Mouse (Mus musculus): ENCODE measurements around the gene Ubxn2a. TPM values are rescaled to one million over a fixed set of nuclear protein-coding genes. Genes with fewer than 3 reads are reported as not detected.

Gene Ubxn2a
- polyA plus RNA-seq, 1 experiment = 69.4 TPM

GRCm38 (mm10) chr12:4908391-4908790 lies 886 bp upstream of the Ubxn2a start:
- Histone ChIP-seq H3K36me3 (ENCODE audit: control insufficient read depth, insufficient read depth, low read length, poor library complexity, severe bottlenecking) (peaks cover 4% of the 10 kb centered on the region), H3K4me1 (ENCODE audit: control insufficient read depth, insufficient read depth, low read length) (no peaks in the 10 kb centered on the region), H3K9ac (ENCODE audit: low read depth, poor library complexity, severe bottlenecking) (peak overlapping the region; percentile 93), H3K4me3 (ENCODE audit: low read depth, low read length) (peak overlapping the region; percentile 88), H3K27ac (ENCODE audit: insufficient read depth, low read length) (peak overlapping the region; percentile 98), H3K9me3 (replicated peaks; ENCODE audit: control insufficient read depth, insufficient read depth, low read length, poor library complexity, severe bottlenecking) (no peaks in the 10 kb centered on the region), H3K27me3 (ENCODE audit: control insufficient read depth, insufficient read depth, low read length, poor library complexity, severe bottlenecking) (no peaks in the 10 kb centered on the region)
- no peak for TF ChIP-seq EP300 (IDR thresholded peaks at IDR 0.05; ENCODE audit: insufficient read depth, low read depth, low read length)
- TF ChIP-seq CTCF (IDR thresholded peaks at IDR 0.05; ENCODE audit: low read depth, low read length) = no peak
- TF ChIP-seq POLR2A (IDR thresholded peaks at IDR 0.05; ENCODE audit: insufficient read depth, low read length) = no peak

DNA sequence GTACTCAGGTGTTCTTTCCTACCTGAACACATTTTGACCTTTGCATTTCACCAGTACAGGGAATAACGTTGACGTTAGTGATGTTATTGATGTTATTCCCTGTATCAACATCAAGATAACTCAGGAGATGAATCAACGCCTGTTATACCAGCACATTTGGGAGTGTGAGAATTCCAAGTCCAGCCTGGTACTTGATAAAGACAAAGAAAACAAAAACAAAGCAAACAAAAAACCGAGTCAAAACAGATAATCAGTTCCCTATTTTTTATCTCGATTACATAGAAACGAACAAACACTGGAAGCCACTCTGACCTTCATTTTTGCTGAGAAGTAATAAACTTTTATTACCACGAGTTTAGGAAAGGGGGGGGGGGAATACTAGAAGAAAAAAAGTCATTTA lies 1.0 kb downstream of the Ubxn2a start:
- Histone ChIP-seq H3K27me3 (ENCODE audit: control insufficient read depth, insufficient read depth, low read length, poor library complexity, severe bottlenecking) (no peaks in the 10 kb centered on the region), H3K4me1 (ENCODE audit: control insufficient read depth, insufficient read depth, low read length) (peaks cover 1% of the 10 kb centered on the region), H3K36me3 (ENCODE audit: control insufficient read depth, insufficient read depth, low read length, poor library complexity, severe bottlenecking) (peaks cover 11% of the 10 kb centered on the region), H3K4me3 (ENCODE audit: low read depth, low read length) (peak overlapping the region; percentile 81), H3K9ac (ENCODE audit: low read depth, poor library complexity, severe bottlenecking) (peak overlapping the region; percentile 93), H3K9me3 (replicated peaks; ENCODE audit: control insufficient read depth, insufficient read depth, low read length, poor library complexity, severe bottlenecking) (no peaks in the 10 kb centered on the region), H3K27ac (ENCODE audit: insufficient read depth, low read length) (peak overlapping the region; percentile 96)
- TF ChIP-seq POLR2A (IDR thresholded peaks at IDR 0.05; ENCODE audit: insufficient read depth, low read length) (no peak), EP300 (IDR thresholded peaks at IDR 0.05; ENCODE audit: insufficient read depth, low read depth, low read length) (no peak), CTCF (IDR thresholded peaks at IDR 0.05; ENCODE audit: low read depth, low read length) (no peak)

DNA sequence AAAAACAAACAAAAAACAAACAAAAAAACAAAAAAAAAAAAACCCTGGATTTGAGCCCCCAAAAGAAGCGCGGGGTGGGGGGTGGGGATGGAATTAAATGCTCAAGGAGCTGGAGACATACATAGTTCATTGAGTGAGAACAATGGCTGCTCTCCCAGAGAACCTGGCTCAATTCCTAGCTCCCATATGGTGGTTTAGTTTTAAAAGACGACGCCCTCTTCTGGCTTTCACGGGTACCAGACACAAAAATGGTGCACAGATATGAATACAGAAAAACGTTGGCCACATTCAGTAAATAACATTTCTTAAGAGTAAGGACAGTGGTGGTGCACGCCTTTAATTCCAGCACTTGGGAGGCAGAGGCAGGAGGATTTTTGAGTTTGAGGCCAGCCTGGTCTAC lies 1.6 kb downstream of the Ubxn2a start:
- Histone ChIP-seq H3K9ac (ENCODE audit: low read depth, poor library complexity, severe bottlenecking) (peak overlapping the region; percentile 93), H3K9me3 (replicated peaks; ENCODE audit: control insufficient read depth, insufficient read depth, low read length, poor library complexity, severe bottlenecking) (no peaks in the 10 kb centered on the region)

DNA sequence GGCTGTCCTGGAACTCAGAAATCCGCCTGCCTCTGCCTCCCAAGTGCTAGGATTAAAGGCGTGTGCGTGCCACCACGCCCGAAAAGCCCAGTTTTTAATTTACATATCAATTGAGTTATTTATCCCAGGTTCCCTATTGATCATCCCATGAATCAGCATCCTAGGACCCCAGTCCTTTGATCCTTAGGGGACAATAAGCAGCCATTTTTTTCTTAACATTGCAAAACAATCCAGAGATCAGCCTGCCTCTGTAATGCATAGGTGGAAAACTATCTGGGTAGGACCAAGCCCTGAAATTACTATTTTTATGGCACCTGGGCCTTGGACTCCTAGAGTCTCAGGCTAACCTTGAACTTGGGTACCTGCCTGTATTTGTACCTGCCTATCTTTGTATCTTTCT lies 9.5 kb downstream of the Ubxn2a start:
- Histone ChIP-seq H3K27ac (ENCODE audit: insufficient read depth, low read length) (peak overlapping the region; percentile 85; the same call in 1 of the 2 replicates), H3K4me1 (ENCODE audit: control insufficient read depth, insufficient read depth, low read length) (peaks cover 3% of the 10 kb centered on the region), H3K27me3 (ENCODE audit: control insufficient read depth, insufficient read depth, low read length, poor library complexity, severe bottlenecking) (no peaks in the 10 kb centered on the region), H3K36me3 (ENCODE audit: control insufficient read depth, insufficient read depth, low read length, poor library complexity, severe bottlenecking) (peaks cover 31% of the 10 kb centered on the region), H3K4me3 (ENCODE audit: low read depth, low read length) (no peak overlapping the region), H3K9ac (ENCODE audit: low read depth, poor library complexity, severe bottlenecking) (no peak overlapping the region), H3K9me3 (replicated peaks; ENCODE audit: control insufficient read depth, insufficient read depth, low read length, poor library complexity, severe bottlenecking) (no peaks in the 10 kb centered on the region)
- TF ChIP-seq EP300 (IDR thresholded peaks at IDR 0.05; ENCODE audit: insufficient read depth, low read depth, low read length) (0 out of 2 replicates have a peak, but pooled peaks have one; percentile 64), CTCF (IDR thresholded peaks at IDR 0.05; ENCODE audit: low read depth, low read length) (no peak)

More for the DNA sequence above, 1.6 kb downstream of the Ubxn2a start:
- Histone ChIP-seq H3K27me3 (ENCODE audit: control insufficient read depth, insufficient read depth, low read length, poor library complexity, severe bottlenecking) (no peaks in the 10 kb centered on the region), H3K4me3 (ENCODE audit: low read depth, low read length) (peak overlapping the region; percentile 50), H3K4me1 (ENCODE audit: control insufficient read depth, insufficient read depth, low read length) (peaks cover 1% of the 10 kb centered on the region), H3K27ac (ENCODE audit: insufficient read depth, low read length) (peak overlapping the region; percentile 50; the same call in 1 of the 2 replicates), H3K36me3 (ENCODE audit: control insufficient read depth, insufficient read depth, low read length, poor library complexity, severe bottlenecking) (peaks cover 16% of the 10 kb centered on the region)
- TF ChIP-seq EP300 (IDR thresholded peaks at IDR 0.05; ENCODE audit: insufficient read depth, low read depth, low read length) = no peak
- TF ChIP-seq POLR2A (IDR thresholded peaks at IDR 0.05; ENCODE audit: insufficient read depth, low read length) = no peak
- TF ChIP-seq CTCF (IDR thresholded peaks at IDR 0.05; ENCODE audit: low read depth, low read length) = no peak

- Histone ChIP-seq H3K9ac (ENCODE audit: low read depth, poor library complexity, severe bottlenecking) (no peak overlapping the region), H3K27ac (ENCODE audit: insufficient read depth, low read length) (no peak overlapping the region), H3K4me1 (ENCODE audit: control insufficient read depth, insufficient read depth, low read length) (no peaks in the 10 kb centered on the region), H3K9me3 (replicated peaks; ENCODE audit: control insufficient read depth, insufficient read depth, low read length, poor library complexity, severe bottlenecking) (no peaks in the 10 kb centered on the region), H3K4me3 (ENCODE audit: low read depth, low read length) (no peak overlapping the region), H3K36me3 (ENCODE audit: control insufficient read depth, insufficient read depth, low read length, poor library complexity, severe bottlenecking) (peaks cover 47% of the 10 kb centered on the region), H3K27me3 (ENCODE audit: control insufficient read depth, insufficient read depth, low read length, poor library complexity, severe bottlenecking) (no peaks in the 10 kb centered on the region)
- TF ChIP-seq POLR2A (IDR thresholded peaks at IDR 0.05; ENCODE audit: insufficient read depth, low read length) (no peak), EP300 (IDR thresholded peaks at IDR 0.05; ENCODE audit: insufficient read depth, low read depth, low read length) (no peak), CTCF (IDR thresholded peaks at IDR 0.05; ENCODE audit: low read depth, low read length) (no peak)
Measured at GRCm38 (mm10) chr12:4889891-4890290, 17.6 kb downstream of the Ubxn2a start.

DNA sequence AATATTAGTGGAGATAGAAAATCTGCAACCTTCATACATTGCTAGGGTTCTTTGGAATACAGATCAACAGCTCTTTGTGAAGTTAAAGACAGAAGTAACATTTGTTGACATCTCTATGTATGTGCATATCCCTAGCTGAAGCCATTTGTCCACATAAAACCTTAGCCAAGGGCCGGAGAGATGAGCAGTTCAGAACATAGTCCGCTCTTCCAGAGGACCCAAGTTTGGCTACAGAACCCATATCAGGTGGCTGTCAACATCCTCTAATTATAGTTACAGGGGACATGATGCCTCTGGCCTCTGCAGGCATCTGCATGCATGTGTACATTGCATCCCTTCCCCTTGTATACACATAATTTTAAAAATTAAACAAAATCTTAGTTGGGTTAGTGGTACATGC lies 18.3 kb downstream of the Ubxn2a start:
- Histone ChIP-seq H3K4me3 (ENCODE audit: low read depth, low read length) (no peak overlapping the region), H3K9me3 (replicated peaks; ENCODE audit: control insufficient read depth, insufficient read depth, low read length, poor library complexity, severe bottlenecking) (no peaks in the 10 kb centered on the region), H3K4me1 (ENCODE audit: control insufficient read depth, insufficient read depth, low read length) (no peaks in the 10 kb centered on the region), H3K36me3 (ENCODE audit: control insufficient read depth, insufficient read depth, low read length, poor library complexity, severe bottlenecking) (peaks cover 51% of the 10 kb centered on the region), H3K9ac (ENCODE audit: low read depth, poor library complexity, severe bottlenecking) (no peak overlapping the region), H3K27me3 (ENCODE audit: control insufficient read depth, insufficient read depth, low read length, poor library complexity, severe bottlenecking) (no peaks in the 10 kb centered on the region), H3K27ac (ENCODE audit: insufficient read depth, low read length) (no peak overlapping the region)
- TF ChIP-seq CTCF (IDR thresholded peaks at IDR 0.05; ENCODE audit: low read depth, low read length) = no peak
- no peak for TF ChIP-seq POLR2A (IDR thresholded peaks at IDR 0.05; ENCODE audit: insufficient read depth, low read length)
- no peak for TF ChIP-seq EP300 (IDR thresholded peaks at IDR 0.05; ENCODE audit: insufficient read depth, low read depth, low read length)
